Mouse (Mus musculus) adrenal gland, postnatal 25 days (tissue): ENCODE measurements around the gene Pex13. TPM values are rescaled to one million over a fixed set of nuclear protein-coding genes. Genes with fewer than 3 reads are reported as not detected.

ENCODE experiments used
- DNase-seq: peaks from one replicate; pipeline ENCODE4 v3.0.0; 2021; ENCODE audit warnings: mixed read lengths
- long read RNA-seq: library from polyadenylated mRNA; stranded (forward); transcript quantifications from one replicate; pipeline ENCODE4 v2.0.0, GENCODE M21; 2021
- total RNA-seq: library from RNA; stranded (reverse); gene quantifications from 2 replicates; pipeline ENCODE4 v1.2.3, GENCODE M21; 2021

Gene Pex13
- total RNA-seq: 73.2 and 92.9 TPM in 2 replicates
- long read RNA-seq, full-length matches to known transcripts: 147 of 158 reads
- long read RNA-seq, partial matches to known transcripts: 5 of 158 reads
- long read RNA-seq, other reads (novel, unspliced or antisense): 6 of 158 reads

GRCm38 (mm10) chr11:23665798-23666501 lies at the start of gene Pex13:
TSS of gene Pex13 (minus strand) at chr11:23665959.
- DNase-seq: peak; percentile 92

- DNase-seq: no peak
Measured at GRCm38 (mm10) chr11:23712299-23712698, 46.5 kb upstream of the Pex13 start.

GRCm38 (mm10) chr11:23704604-23705294 lies 39.0 kb upstream of the Pex13 start:
- DNase-seq: no peak

- no peak for DNase-seq
Measured at GRCm38 (mm10) chr11:23701831-23702230, 36.1 kb upstream of the Pex13 start.

- DNase-seq: no peak
Measured at GRCm38 (mm10) chr11:23699414-23700095, 33.8 kb upstream of the Pex13 start.

GRCm38 (mm10) chr11:23698526-23698925 lies 32.8 kb upstream of the Pex13 start:
- DNase-seq: no peak

GRCm38 (mm10) chr11:23695847-23696246 lies 30.1 kb upstream of the Pex13 start:
- no peak for DNase-seq

GRCm38 (mm10) chr11:23693286-23693685 lies 27.5 kb upstream of the Pex13 start:
- DNase-seq: no peak

- DNase-seq: no peak
Measured at GRCm38 (mm10) chr11:23688060-23688459, 22.3 kb upstream of the Pex13 start.

- no peak for DNase-seq
Measured at GRCm38 (mm10) chr11:23686671-23687070, 20.9 kb upstream of the Pex13 start.

GRCm38 (mm10) chr11:23682561-23682960 lies 16.8 kb upstream of the Pex13 start:
- DNase-seq: no peak

- peak; percentile 36 for DNase-seq
Measured at GRCm38 (mm10) chr11:23680435-23680950, 14.7 kb upstream of the Pex13 start.

GRCm38 (mm10) chr11:23679044-23679642 lies 13.4 kb upstream of the Pex13 start:
- DNase-seq: peak; percentile 31

- DNase-seq: no peak
Measured at GRCm38 (mm10) chr11:23676100-23676499, 10.3 kb upstream of the Pex13 start.

- no peak for DNase-seq
Measured at GRCm38 (mm10) chr11:23672256-23672749, 6.5 kb upstream of the Pex13 start.

- DNase-seq: no peak
Measured at GRCm38 (mm10) chr11:23667128-23667527, 1.4 kb upstream of the Pex13 start.

- no peak for DNase-seq
Measured at GRCm38 (mm10) chr11:23666526-23666925, 767 bp upstream of the Pex13 start.

- peak; percentile 62 for DNase-seq
Measured at GRCm38 (mm10) chr11:23665311-23665786, 410 bp downstream of the Pex13 start, which contains the start of gene Pus10. TSS of gene Pus10 (plus strand) at chr11:23665674.

GRCm38 (mm10) chr11:23664232-23664631 lies 1.5 kb downstream of the Pex13 start:
- no peak for DNase-seq

- no peak for DNase-seq
Measured at GRCm38 (mm10) chr11:23657791-23658190, 8.0 kb downstream of the Pex13 start.

GRCm38 (mm10) chr11:23653666-23654065 lies 12.1 kb downstream of the Pex13 start:
- no peak for DNase-seq

GRCm38 (mm10) chr11:23647835-23648234 lies 17.9 kb downstream of the Pex13 start:
- DNase-seq: no peak
